Mouse (Mus musculus) megakaryocyte, embryonic 14.5 days (primary cell): Measurements from ENCODE around the gene Lamb1. TPM values are rescaled to one million over a fixed set of nuclear protein-coding genes. Genes with fewer than 3 reads are reported as not detected.

Experiments
- H3K27me3 ChIP-seq: replicated peaks from 2 replicates; pipeline ENCODE3; 2012; ENCODE audit warnings: inconsistent platforms
- H3K36me3 ChIP-seq: replicated peaks from 2 replicates; pipeline ENCODE3; 2012; ENCODE audit warnings: low read length, inconsistent platforms, mixed read lengths
- H3K4me1 ChIP-seq: 2 replicates; pipeline ENCODE4 v1.6.1; 2012; ENCODE audit warnings: inconsistent platforms
- H3K4me3 ChIP-seq: replicated peaks from 2 replicates; pipeline ENCODE3; 2012; ENCODE audit warnings: moderate library complexity, mild to moderate bottlenecking, inconsistent platforms
- H3K9me3 ChIP-seq: 2 replicates; pipeline ENCODE4 v1.6.1; 2012; ENCODE audit warnings: inconsistent platforms
- FLI1 ChIP-seq: IDR thresholded peaks from 2 replicates; pipeline ENCODE4 v1.6.1; 2012; ENCODE audit warnings: low read length, inconsistent platforms, mixed read lengths
- GATA1 ChIP-seq: IDR thresholded peaks from 3 replicates; pipeline ENCODE4 v1.6.1; 2012; ENCODE audit warnings: mixed read lengths, low read length, inconsistent platforms, borderline replicate concordance
- polyA plus RNA-seq: library from polyadenylated mRNA; stranded (reverse); fragments of >175 nt; gene quantifications from 2 replicates; pipeline ENCODE4 v1.2.3, GENCODE M21; 2012; ENCODE audit warnings: low replicate concordance; ENCODE audit not compliant: insufficient read depth

Gene Lamb1
- polyA plus RNA-seq, 1 experiment, result not detected

GRCm38 (mm10) chr12:31295505-31295904, 30.5 kb downstream of the Lamb1 start:
- Histone ChIP-seq H3K36me3 (no peaks in the 10 kb centered on the region), H3K9me3 (no peaks in the 10 kb centered on the region), H3K4me3 (no peak overlapping the region), H3K4me1 (no peaks in the 10 kb centered on the region), H3K27me3 (peaks cover 9% of the 10 kb centered on the region)
- TF ChIP-seq GATA1 (no peak), FLI1 (no peak)

GRCm38 (mm10) chr12:31296097-31296496, 31.1 kb downstream of the Lamb1 start:
- Histone ChIP-seq H3K36me3 (no peaks in the 10 kb centered on the region), H3K4me3 (no peak overlapping the region), H3K27me3 (peaks cover 9% of the 10 kb centered on the region), H3K4me1 (no peaks in the 10 kb centered on the region), H3K9me3 (0 out of 2 replicates have a peak, but pooled peaks cover 3% of the 10 kb centered on the region)
- TF ChIP-seq GATA1, result no peak
- TF ChIP-seq FLI1, result no peak

- H3K27me3 ChIP-seq, result peaks cover 9% of the 10 kb centered on the region
- H3K4me1 ChIP-seq, result no peaks in the 10 kb centered on the region
- no peak for TF ChIP-seq GATA1
- no peak for TF ChIP-seq FLI1
- H3K9me3 ChIP-seq, result 0 out of 2 replicates have a peak, but pooled peaks cover 3% of the 10 kb centered on the region
- H3K4me3 ChIP-seq, result no peak overlapping the region
- no peaks in the 10 kb centered on the region for H3K36me3 ChIP-seq
Observed at GRCm38 (mm10) chr12:31298122-31298521, 33.1 kb downstream of the Lamb1 start.

GRCm38 (mm10) chr12:31298530-31298929, 33.5 kb downstream of the Lamb1 start:
- H3K4me3 ChIP-seq, result no peak overlapping the region
- peaks cover 9% of the 10 kb centered on the region for H3K27me3 ChIP-seq
- H3K4me1 ChIP-seq, result no peaks in the 10 kb centered on the region
- H3K9me3 ChIP-seq, result 0 out of 2 replicates have a peak, but pooled peaks cover 3% of the 10 kb centered on the region
- TF ChIP-seq GATA1 (no peak), FLI1 (no peak)
- H3K36me3 ChIP-seq, result no peaks in the 10 kb centered on the region

GRCm38 (mm10) chr12:31299126-31299525, 34.1 kb downstream of the Lamb1 start:
- no peaks in the 10 kb centered on the region for H3K36me3 ChIP-seq
- peaks cover 9% of the 10 kb centered on the region for H3K27me3 ChIP-seq
- TF ChIP-seq GATA1 (no peak), FLI1 (no peak)
- H3K4me1 ChIP-seq, result no peaks in the 10 kb centered on the region
- 0 out of 2 replicates have a peak, but pooled peaks cover 3% of the 10 kb centered on the region for H3K9me3 ChIP-seq
- no peak overlapping the region for H3K4me3 ChIP-seq

GRCm38 (mm10) chr12:31299676-31300197, 34.7 kb downstream of the Lamb1 start:
- Histone ChIP-seq H3K27me3 (peaks cover 8% of the 10 kb centered on the region), H3K4me1 (no peaks in the 10 kb centered on the region), H3K36me3 (no peaks in the 10 kb centered on the region), H3K4me3 (no peak overlapping the region), H3K9me3 (0 out of 2 replicates have a peak, but pooled peaks cover 3% of the 10 kb centered on the region)
- TF ChIP-seq FLI1, result no peak
- TF ChIP-seq GATA1, result no peak

GRCm38 (mm10) chr12:31300276-31300675, 35.2 kb downstream of the Lamb1 start:
- H3K4me1 ChIP-seq, result no peaks in the 10 kb centered on the region
- H3K9me3 ChIP-seq, result 0 out of 2 replicates have a peak, but pooled peaks cover 3% of the 10 kb centered on the region
- H3K36me3 ChIP-seq, result no peaks in the 10 kb centered on the region
- peaks cover 8% of the 10 kb centered on the region for H3K27me3 ChIP-seq
- no peak for TF ChIP-seq FLI1
- no peak for TF ChIP-seq GATA1
- H3K4me3 ChIP-seq, result no peak overlapping the region

GRCm38 (mm10) chr12:31302266-31302665, 37.2 kb downstream of the Lamb1 start:
- H3K27me3 ChIP-seq, result peaks cover 2% of the 10 kb centered on the region
- TF ChIP-seq FLI1, result no peak
- no peak for TF ChIP-seq GATA1
- peaks cover 3% of the 10 kb centered on the region; the same call in 1 of the 2 replicates for H3K9me3 ChIP-seq
- H3K4me3 ChIP-seq, result no peak overlapping the region
- no peaks in the 10 kb centered on the region for H3K4me1 ChIP-seq
- no peaks in the 10 kb centered on the region for H3K36me3 ChIP-seq

GRCm38 (mm10) chr12:31302766-31303511, 37.9 kb downstream of the Lamb1 start:
- no peaks in the 10 kb centered on the region for H3K36me3 ChIP-seq
- peaks cover 3% of the 10 kb centered on the region; the same call in 1 of the 2 replicates for H3K9me3 ChIP-seq
- H3K27me3 ChIP-seq, result peaks cover 2% of the 10 kb centered on the region
- TF ChIP-seq FLI1, result no peak
- no peak for TF ChIP-seq GATA1
- H3K4me3 ChIP-seq, result no peak overlapping the region
- no peaks in the 10 kb centered on the region for H3K4me1 ChIP-seq

GRCm38 (mm10) chr12:31306075-31306675, 41.1 kb downstream of the Lamb1 start:
- TF ChIP-seq GATA1 (no peak), FLI1 (no peak)
- Histone ChIP-seq H3K9me3 (no peaks in the 10 kb centered on the region; the same call in 1 of the 2 replicates), H3K4me3 (no peak overlapping the region)

More at GRCm38 (mm10) chr12:31306075-31306675, 41.1 kb downstream of the Lamb1 start:
- H3K36me3 ChIP-seq, result no peaks in the 10 kb centered on the region
- no peaks in the 10 kb centered on the region for H3K27me3 ChIP-seq
- no peaks in the 10 kb centered on the region; the same call in 1 of the 2 replicates for H3K4me1 ChIP-seq
